Mouse (Mus musculus) forebrain, embryonic 11.5 days (tissue): ENCODE results near the gene Mrpl57. TPM values are rescaled to one million over a fixed set of nuclear protein-coding genes. Genes with fewer than 3 reads are reported as not detected.

ENCODE experiments used
- ATAC-seq: fragments of 200-750 bp; cut with Nextera tagmentation; replicated peaks from 2 replicates; pipeline ENCODE4 v1.8.0; 2017; ENCODE audit warnings: moderate TSS enrichment; ENCODE audit not compliant: low FRiP score
- DNase-seq: peaks from one replicate; pipeline ENCODE4 v3.0.0-alpha.2; 2017; ENCODE audit warnings: low spot score
- H3K27ac ChIP-seq: fragments of 300-500 bp; sonication (generic); 2 replicates; pipeline ENCODE4 v1.5.1; 2014; ENCODE audit warnings: low read depth, low read length
- H3K27me3 ChIP-seq: fragments of 300-500 bp; sonication (generic); 2 replicates; pipeline ENCODE4 v1.6.1; 2014; ENCODE audit warnings: mild to moderate bottlenecking, low read length, mixed read lengths; ENCODE audit not compliant: control insufficient read depth, insufficient read depth
- H3K36me3 ChIP-seq: fragments of 300-500 bp; sonication (generic); 2 replicates; pipeline ENCODE4 v1.6.1; 2014; ENCODE audit warnings: mild to moderate bottlenecking, low read length, moderate library complexity, mixed read lengths; ENCODE audit not compliant: control insufficient read depth, insufficient read depth
- H3K4me1 ChIP-seq: fragments of 300-500 bp; sonication (generic); replicated peaks from 2 replicates; pipeline ENCODE4 v1.6.1; 2014; ENCODE audit warnings: low read length, mixed read lengths; ENCODE audit not compliant: control insufficient read depth, insufficient read depth
- H3K4me2 ChIP-seq: fragments of 300-500 bp; sonication (generic); 2 replicates; pipeline ENCODE4 v1.6.1; 2014; ENCODE audit warnings: low read depth, mild to moderate bottlenecking, low read length, moderate library complexity, mixed read lengths; ENCODE audit not compliant: severe bottlenecking
- H3K4me3 ChIP-seq: fragments of 300-500 bp; sonication (generic); 2 replicates; pipeline ENCODE4 v1.5.1; 2014; ENCODE audit warnings: low read depth, low read length
- H3K9ac ChIP-seq: fragments of 300-500 bp; sonication (generic); 2 replicates; pipeline ENCODE4 v1.6.1; 2014; ENCODE audit warnings: low read length
- H3K9me3 ChIP-seq: fragments of 300-500 bp; sonication (generic); 2 replicates; pipeline ENCODE4 v1.6.1; 2016; ENCODE audit warnings: low read length, mixed read lengths; ENCODE audit not compliant: control insufficient read depth
- WGBS: fragments of 180-500 bp; shearing (Covaris S2); extraction: QIAGEN DNeasy Blood & Tissue Kit; methylation state at CpG from one replicate; pipeline ENCODE4 v1.1.7; 2014; 5-methylcytosine and 5-hydroxymethylcytosine counted together
- microRNA-seq: library from miRNA; unstranded; fragments of <30 nt; microRNA quantifications from one replicate; pipeline ENCODE4, GENCODE M21; 2016; ENCODE audit not compliant: insufficient number of aligned reads
- polyA plus RNA-seq: library from polyadenylated mRNA; unstranded; fragments of >200 nt; fragmentation: Nextera tagmentation; extraction: Ambion mirVana; gene quantifications from 2 replicates; pipeline ENCODE4 v1.2.1, GENCODE M21; 2014

The Mrpl57 gene
- polyA plus RNA-seq, 1 experiment from 2014 or later: 124 TPM

GRCm38 (mm10) chr14:57866676-57867276 lies 40.7 kb downstream of the Mrpl57 start:
- no peak for DNase-seq
- no peak overlapping the region for H3K4me2 ChIP-seq
- no peak overlapping the region for H3K27ac ChIP-seq
- H3K4me1 ChIP-seq: no peaks in the 10 kb centered on the region
- ATAC-seq: no peak
- no peaks in the 10 kb centered on the region for H3K9me3 ChIP-seq
- H3K27me3 ChIP-seq: no peaks in the 10 kb centered on the region
- no peaks in the 10 kb centered on the region; the same call in 1 of the 2 replicates for H3K36me3 ChIP-seq
- WGBS: 90% methylated on average over 3 of the region's 3 CpGs
- H3K9ac ChIP-seq: no peak overlapping the region
- H3K4me3 ChIP-seq: no peak overlapping the region

GRCm38 (mm10) chr14:57877921-57878320 lies 51.9 kb downstream of the Mrpl57 start:
- no peaks in the 10 kb centered on the region for H3K27me3 ChIP-seq
- no peaks in the 10 kb centered on the region for H3K36me3 ChIP-seq
- no peak overlapping the region for H3K4me2 ChIP-seq
- no peak overlapping the region for H3K9ac ChIP-seq
- H3K4me3 ChIP-seq: no peak overlapping the region
- H3K9me3 ChIP-seq: no peaks in the 10 kb centered on the region
- WGBS: 95% methylated on average over 9 of the region's 9 CpGs
- ATAC-seq: no peak
- no peak overlapping the region for H3K27ac ChIP-seq
- no peak for DNase-seq
- H3K4me1 ChIP-seq: no peaks in the 10 kb centered on the region

Small RNA genes lying within 50 kb of the gene (microRNA-seq; reads per million reads assigned to microRNA genes)
- gene Mir3077: not detected

Other genes with a start within 250 kb of the Mrpl57 start
- 35.6 and 39.1 TPM in 2 replicates for gene Xpo4, start 160.8 kb upstream of the Mrpl57 start, polyA plus RNA-seq
- gene Gm49361, start 80.1 kb upstream of the Mrpl57 start, polyA plus RNA-seq: not detected in 2 replicates
- 14.0 and 16.6 TPM in 2 replicates for gene Lats2, start 67.8 kb upstream of the Mrpl57 start, polyA plus RNA-seq
- 24.1 and 25.9 TPM in 2 replicates for gene Sap18, start 28.1 kb upstream of the Mrpl57 start, polyA plus RNA-seq
- gene Ska3, start within 50 bp of the Mrpl57 start, polyA plus RNA-seq: 55.9 and 63.3 TPM in 2 replicates
- 54.6 and 62.2 TPM in 2 replicates for gene Zdhhc20, start 64.0 kb downstream of the Mrpl57 start, polyA plus RNA-seq
- 48.0 and 52.7 TPM in 2 replicates for gene Micu2, start 173.0 kb downstream of the Mrpl57 start, polyA plus RNA-seq
- 1.4 and 2.2 TPM in 2 replicates for gene Fgf9, start 244.3 kb downstream of the Mrpl57 start, polyA plus RNA-seq